Mouse (Mus musculus): Measurements from ENCODE around the gene Fermt1. TPM values are rescaled to one million over a fixed set of nuclear protein-coding genes. Genes with fewer than 3 reads are reported as not detected.

The Fermt1 gene
- polyA plus RNA-seq, 1 experiment from 2014 or later, result 45.0 TPM

DNA sequence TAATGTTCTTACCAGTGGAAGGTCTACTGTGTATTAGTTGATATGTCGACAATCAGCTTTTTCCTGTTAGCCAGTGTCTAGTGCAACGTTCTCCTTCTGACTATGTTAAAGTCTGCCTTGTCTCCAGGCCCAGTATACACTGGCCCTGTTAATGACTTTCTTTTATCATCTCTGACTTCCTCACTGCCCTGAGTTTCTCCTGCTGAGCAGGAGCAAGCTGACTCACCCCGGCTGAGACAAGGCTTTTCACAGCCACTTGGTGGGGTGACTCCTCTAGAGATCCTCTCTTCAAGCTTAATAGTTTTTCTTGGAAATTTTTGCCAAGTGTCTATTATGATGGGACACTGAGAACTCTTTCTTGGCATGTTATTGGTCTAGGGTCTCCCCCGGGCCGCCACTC, 89.4 kb downstream of the Fermt1 start:
- H3K4me1 ChIP-seq (ENCODE audit: control insufficient read depth, insufficient read depth, low read length), result no peaks in the 10 kb centered on the region
- H3K27me3 ChIP-seq (ENCODE audit: control insufficient read depth, insufficient read depth, low read length), result no peaks in the 10 kb centered on the region
- no peak for ATAC-seq (ENCODE audit: insufficient read depth, low FRiP score)
- no peak overlapping the region for H3K4me2 ChIP-seq (ENCODE audit: low read depth, low read length)
- no peaks in the 10 kb centered on the region for H3K9me3 ChIP-seq (replicated peaks; ENCODE audit: control insufficient read depth, low read length)
- no peak overlapping the region for H3K27ac ChIP-seq (ENCODE audit: low read length)
- no peaks in the 10 kb centered on the region for H3K36me3 ChIP-seq (ENCODE audit: control insufficient read depth, insufficient read depth, low read length)
- H3K4me3 ChIP-seq (replicated peaks; ENCODE audit: low read length), result no peak overlapping the region
- H3K9ac ChIP-seq (ENCODE audit: low read length), result no peak overlapping the region; the same call in 1 of the 2 replicates
- 80% methylated on average over 5 of the region's 5 CpGs for WGBS

Other genes starting within 250 kb of the Fermt1 start
- 17.6 and 18.3 TPM in 2 replicates for gene Chgb, start 164.6 kb downstream of the Fermt1 start, polyA plus RNA-seq (2015; fragmentation: Nextera tagmentation; extraction: Ambion mirVana)
- gene Trmt6, start 129.9 kb downstream of the Fermt1 start, polyA plus RNA-seq (2015; fragmentation: Nextera tagmentation; extraction: Ambion mirVana), result 19.6 and 22.9 TPM in 2 replicates
- gene Mcm8, start 129.8 kb downstream of the Fermt1 start, polyA plus RNA-seq (2015; fragmentation: Nextera tagmentation; extraction: Ambion mirVana), result 10.7 and 10.8 TPM in 2 replicates
- gene Crls1, start 99.2 kb downstream of the Fermt1 start, polyA plus RNA-seq (2015; fragmentation: Nextera tagmentation; extraction: Ambion mirVana), result 8.2 and 9.2 TPM in 2 replicates
- gene Lrrn4, start 65.0 kb downstream of the Fermt1 start, polyA plus RNA-seq (2015; fragmentation: Nextera tagmentation; extraction: Ambion mirVana), result 9.5 and 11.5 TPM in 2 replicates